Mouse (Mus musculus) CH12.LX (cell line): ENCODE results near the gene Sel1l. TPM values are rescaled to one million over a fixed set of nuclear protein-coding genes. Genes with fewer than 3 reads are reported as not detected.

Experiments
- DNase-seq: peaks from one replicate; pipeline ENCODE4 v3.0.0-alpha.2; 2013; ENCODE audit errors: extremely low read depth
- H3K27ac ChIP-seq: 2 replicates; pipeline ENCODE4 v1.5.1; 2012; ENCODE audit warnings: low read depth, mild to moderate bottlenecking, control low read depth, moderate library complexity; ENCODE audit not compliant: insufficient read depth
- H3K27me3 ChIP-seq: replicated peaks from 2 replicates; pipeline ENCODE3; 2012; ENCODE audit warnings: inconsistent platforms
- H3K36me3 ChIP-seq, 2 experiments: replicated peaks in 1 of 2; 2 replicates each; pipeline versions ENCODE3 to v1.6.1; 2012; ENCODE audit warnings: inconsistent platforms in 1 of 2, low read length in 1 of 2, mild to moderate bottlenecking in 1 of 2, mixed read lengths in 1 of 2, moderate library complexity in 1 of 2; ENCODE audit not compliant: control insufficient read depth in 1 of 2, insufficient read depth in 1 of 2
- H3K4me1 ChIP-seq, 2 experiments: 2 replicates each; pipeline ENCODE4 v1.6.1; 2012; ENCODE audit warnings: inconsistent platforms in 1 of 2, moderate library complexity in 1 of 2; ENCODE audit not compliant: insufficient read depth in 2 of 2, control insufficient read depth in 1 of 2
- H3K4me2 ChIP-seq: 2 replicates; pipeline ENCODE4 v1.6.1; 2012; ENCODE audit warnings: low read depth, mild to moderate bottlenecking, control low read depth; ENCODE audit not compliant: poor library complexity, insufficient read depth, severe bottlenecking
- H3K4me3 ChIP-seq, 3 experiments: fragments of 150-350 bp in 1 of 3; sonication (generic) in 1 of 3; replicated peaks in 1 of 3; 2 replicates each; pipeline versions ENCODE3 to v1.5.1; 2011 to 2012; ENCODE audit warnings: low read depth in 2 of 3, low read length in 2 of 3, mild to moderate bottlenecking in 2 of 3, moderate library complexity in 2 of 3, control low read depth in 1 of 3, improper control_type of control experiment in 1 of 3, inconsistent platforms in 1 of 3, mixed read lengths in 1 of 3; ENCODE audit not compliant: poor library complexity in 1 of 3
- H3K79me2 ChIP-seq: replicated peaks from 2 replicates; pipeline ENCODE4 v1.6.1; 2012; ENCODE audit warnings: mild to moderate bottlenecking, moderate library complexity; ENCODE audit not compliant: control insufficient read depth, poor library complexity, insufficient read depth, severe bottlenecking; ENCODE audit errors: extremely low read depth
- H3K9ac ChIP-seq: 2 replicates; pipeline ENCODE4 v1.6.1; 2012; ENCODE audit warnings: low read depth, mild to moderate bottlenecking, control low read depth, moderate library complexity; ENCODE audit not compliant: insufficient read depth
- H3K9me3 ChIP-seq: replicated peaks from 2 replicates; pipeline ENCODE3; 2012; ENCODE audit warnings: low read length, inconsistent platforms, mixed read lengths
- BHLHE40 ChIP-seq: IDR thresholded peaks from 2 replicates; pipeline ENCODE4 v1.6.1; 2011; ENCODE audit warnings: mild to moderate bottlenecking, low read depth, low read length, improper control_type of control experiment
- CHD1 ChIP-seq: IDR thresholded peaks from 2 replicates; pipeline ENCODE4 v1.6.1; 2012; ENCODE audit warnings: low read depth, low read length, improper control_type of control experiment, inconsistent platforms
- CTCF ChIP-seq, 2 experiments: IDR thresholded peaks in 1 of 2; conservative IDR thresholded peaks in 1 of 2; 2 replicates each; pipeline ENCODE4 v1.5.1; 2011 to 2012; ENCODE audit warnings: low read depth in 2 of 2, low read length in 2 of 2, improper control_type of control experiment in 1 of 2, inconsistent platforms in 1 of 2, mild to moderate bottlenecking in 1 of 2, moderate library complexity in 1 of 2
- EP300 ChIP-seq: IDR thresholded peaks from 2 replicates; pipeline ENCODE4 v1.6.1; 2011; ENCODE audit warnings: low read length, improper control_type of control experiment
- ETS1 ChIP-seq: conservative IDR thresholded peaks from 2 replicates; pipeline ENCODE4 v1.6.1; 2012; ENCODE audit warnings: low read depth, mild to moderate bottlenecking, inconsistent platforms, low read length, improper control_type of control experiment, moderate library complexity
- GABPA ChIP-seq: IDR thresholded peaks from 2 replicates; pipeline ENCODE4 v1.6.1; 2012; ENCODE audit warnings: low read depth, low read length, improper control_type of control experiment, inconsistent platforms; ENCODE audit not compliant: insufficient replicate concordance
- IRF4 ChIP-seq: IDR thresholded peaks from 2 replicates; pipeline ENCODE4 v1.6.1; 2014; ENCODE audit warnings: low read depth, mild to moderate bottlenecking, inconsistent platforms, low read length, improper control_type of control experiment
- JUND ChIP-seq: conservative IDR thresholded peaks from 2 replicates; pipeline ENCODE4 v1.6.1; 2011; ENCODE audit warnings: low read depth, low read length, improper control_type of control experiment
- MAFK ChIP-seq: IDR thresholded peaks from 2 replicates; pipeline ENCODE4 v1.6.1; 2011; ENCODE audit warnings: low read length, improper control_type of control experiment; ENCODE audit not compliant: insufficient replicate concordance
- MAX ChIP-seq: IDR thresholded peaks from 2 replicates; pipeline ENCODE4 v1.6.1; 2011; ENCODE audit warnings: low read length, improper control_type of control experiment
- MAZ ChIP-seq: IDR thresholded peaks from 2 replicates; pipeline ENCODE4 v1.6.1; 2012; ENCODE audit warnings: low read depth, mild to moderate bottlenecking, inconsistent platforms, low read length, improper control_type of control experiment, moderate library complexity
- MEF2A ChIP-seq: IDR thresholded peaks from 2 replicates; pipeline ENCODE4 v1.6.1; 2014; ENCODE audit warnings: low read depth, mild to moderate bottlenecking, inconsistent platforms, low read length, improper control_type of control experiment, borderline replicate concordance
- MYC ChIP-seq: IDR thresholded peaks from 2 replicates; pipeline ENCODE4 v1.6.1; 2011; ENCODE audit warnings: low read depth, mild to moderate bottlenecking, improper control_type of control experiment, low read length
- NELFE ChIP-seq: IDR thresholded peaks from 2 replicates; pipeline ENCODE4 v1.6.1; 2011; ENCODE audit warnings: low read depth, low read length, improper control_type of control experiment
- PAX5 ChIP-seq: IDR thresholded peaks from 2 replicates; pipeline ENCODE4 v1.6.1; 2012; ENCODE audit warnings: low read length, inconsistent platforms, mixed read lengths
- RCOR1 ChIP-seq: conservative IDR thresholded peaks from 2 replicates; pipeline ENCODE4 v1.6.1; 2012; ENCODE audit warnings: low read depth, mild to moderate bottlenecking, inconsistent platforms, low read length, improper control_type of control experiment
- SMC3 ChIP-seq: IDR thresholded peaks from 2 replicates; pipeline ENCODE4 v1.6.1; 2011; ENCODE audit warnings: low read depth, low read length, improper control_type of control experiment
- TBP ChIP-seq: conservative IDR thresholded peaks from 2 replicates; pipeline ENCODE4 v1.6.1; 2011; ENCODE audit warnings: low read depth, low read length, improper control_type of control experiment
- UBTF ChIP-seq: IDR thresholded peaks from 2 replicates; pipeline ENCODE4 v1.6.1; 2012; ENCODE audit warnings: low read depth, mild to moderate bottlenecking, inconsistent platforms, low read length, improper control_type of control experiment, moderate library complexity
- USF1 ChIP-seq: IDR thresholded peaks from 2 replicates; pipeline ENCODE4 v1.6.1; 2014; ENCODE audit warnings: low read depth, mild to moderate bottlenecking, inconsistent platforms, low read length, improper control_type of control experiment
- USF2 ChIP-seq: conservative IDR thresholded peaks from 2 replicates; pipeline ENCODE4 v1.6.1; 2011; ENCODE audit warnings: low read depth, low read length, improper control_type of control experiment
- ZC3H11A ChIP-seq: IDR thresholded peaks from 2 replicates; pipeline ENCODE4 v1.6.1; 2012; ENCODE audit warnings: low read depth, mild to moderate bottlenecking, inconsistent platforms, low read length, improper control_type of control experiment
- ZKSCAN1 ChIP-seq: IDR thresholded peaks from 2 replicates; pipeline ENCODE4 v1.6.1; 2012; ENCODE audit warnings: low read depth, inconsistent platforms, low read length, improper control_type of control experiment, borderline replicate concordance
- dilution Hi-C: fragments of 300-500 bp; cut with MboI; formaldehyde crosslinking; loops from 2 replicates; pipeline ENCODE4 v1.14.3; 2020; ENCODE audit warnings: low sequenced_read_pairs; ENCODE audit not compliant: extremely low pct_unique_long_range_greater_than_20kb, extremely low pct_ligation_motif_present
- in situ Hi-C: fragments of 300-500 bp; cut with MboI; formaldehyde crosslinking; loops from 3 replicates; pipeline ENCODE4 v1.14.3; 2019; ENCODE audit warnings: low sequenced_read_pairs, low pct_ligation_motif_present, low pct_unique_long_range_greater_than_20kb, mixed read lengths
- polyA plus RNA-seq: library from polyadenylated mRNA; unstranded; fragments of >175 nt; gene quantifications from 2 replicates; pipeline ENCODE4 v1.2.1, GENCODE M21; 2012; ENCODE audit warnings: low read depth; ENCODE audit not compliant: insufficient read length
- total RNA-seq, 2 experiments: library from RNA; depleted of rRNA; stranded (reverse); fragments of 300-350 nt in 1 of 2; fragments of >200 nt in 1 of 2; gene quantifications; 2 replicates each; pipeline ENCODE4 v1.2.3; 2012 to 2014

Gene Sel1l
- total and polyA plus RNA-seq, 3 experiments, result 46.6 to 155 (median 84.7) TPM

DNA sequence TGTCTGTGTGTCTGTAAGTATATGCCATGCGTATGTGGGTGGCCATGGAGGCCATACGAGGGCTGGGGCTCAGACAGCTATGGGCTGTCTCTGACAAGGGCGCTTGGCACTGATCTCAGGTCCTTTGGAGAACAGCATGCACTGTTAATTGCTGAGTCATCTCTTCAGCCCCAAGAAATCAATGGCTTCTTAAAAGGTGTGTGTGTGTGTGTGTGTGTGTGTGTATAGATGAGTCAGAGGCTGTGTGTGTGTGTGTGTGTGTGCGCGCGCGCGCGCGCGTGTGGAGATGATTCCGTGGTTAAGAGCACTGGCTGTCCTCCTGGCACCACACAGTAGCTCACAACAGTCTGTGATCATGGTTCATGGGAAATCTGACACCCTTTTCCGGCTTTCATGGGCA is 5.1 kb downstream of the Sel1l start:
- DNase-seq, result no peak
- dilution Hi-C loops, result no loop called here
- TF ChIP-seq UBTF, result no peak
- TF ChIP-seq BHLHE40, result no peak
- peak; percentile 69; the same call in 1 of the 2 replicates for TF ChIP-seq MAFK
- no peak for TF ChIP-seq TBP
- TF ChIP-seq USF1, result no peak
- no peak for TF ChIP-seq MAX
- no peak for TF ChIP-seq RCOR1
- TF ChIP-seq ETS1, result no peak
- no peak for TF ChIP-seq USF2
- TF ChIP-seq, all 38 proteins: peak for 1
- Histone ChIP-seq H3K4me2 (no peak overlapping the region; the same call in 1 of the 2 replicates), H3K27me3 (no peaks in the 10 kb centered on the region), H3K27ac (no peak overlapping the region; the same call in 1 of the 2 replicates), H3K4me1 (peaks cover 4 to 31% of the 10 kb centered on the region in 2 experiments), H3K36me3 (peaks cover 37 to 68% of the 10 kb centered on the region in 2 experiments), H3K9me3 (no peaks in the 10 kb centered on the region), H3K4me3 (no peak overlapping the region), H3K9ac (no peak overlapping the region; the same call in 1 of the 2 replicates), H3K79me2 (peaks cover 55% of the 10 kb centered on the region)
- in situ Hi-C loops, result no loop called here

DNA sequence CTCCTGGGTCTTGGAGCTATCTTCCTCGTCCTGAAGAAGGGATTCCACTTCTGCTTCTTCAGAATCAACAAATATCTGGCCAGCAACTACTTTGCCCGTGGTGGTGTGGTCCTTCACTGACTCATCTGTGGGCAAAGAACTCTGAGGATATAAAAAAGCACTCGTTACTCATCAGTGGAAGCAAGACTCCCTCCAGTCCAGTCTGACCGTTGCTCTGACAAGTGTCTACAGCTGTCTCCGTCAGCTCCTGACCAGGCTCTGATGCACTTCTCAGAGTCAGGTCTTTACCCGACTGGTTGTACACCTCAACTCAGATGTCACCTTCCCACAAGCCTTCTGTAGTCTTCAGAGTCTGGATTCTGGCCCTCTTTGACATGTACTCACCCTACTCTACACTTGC is 7.2 kb downstream of the Sel1l start:
- no peak overlapping the region for H3K27ac ChIP-seq
- H3K79me2 ChIP-seq, result peaks cover 41% of the 10 kb centered on the region
- peaks cover 57 to 90% of the 10 kb centered on the region in 2 experiments for H3K36me3 ChIP-seq
- peaks cover 4 to 24% of the 10 kb centered on the region in 2 experiments for H3K4me1 ChIP-seq
- dilution Hi-C loops (no loop called here), in situ Hi-C loops (no loop called here)
- H3K27me3 ChIP-seq, result no peaks in the 10 kb centered on the region
- no peak overlapping the region for H3K4me3 ChIP-seq
- no peaks in the 10 kb centered on the region for H3K9me3 ChIP-seq
- TF ChIP-seq GABPA (no peak), CHD1 (no peak), MAX (no peak)
- no peak overlapping the region for H3K9ac ChIP-seq
- no peak overlapping the region for H3K4me2 ChIP-seq
- no peak for DNase-seq

DNA sequence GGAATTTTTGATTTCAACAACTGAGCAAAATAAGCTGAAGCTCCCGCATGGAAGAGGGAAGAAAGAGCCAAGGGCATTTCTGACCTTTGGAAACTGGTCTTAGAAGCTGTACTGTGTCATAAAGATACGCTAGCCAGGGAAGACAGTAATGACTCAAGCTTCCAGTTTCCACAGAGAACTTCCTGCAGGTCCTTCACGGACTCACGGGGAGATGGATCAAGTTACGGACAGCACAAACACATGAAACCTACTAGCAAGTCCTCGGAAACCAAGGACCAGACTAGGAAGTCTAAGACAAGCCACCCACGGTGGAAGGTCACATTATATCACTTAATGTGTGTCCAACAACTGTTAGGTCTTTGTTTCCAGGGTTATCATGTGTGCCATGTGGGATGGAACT is 10.7 kb downstream of the Sel1l start:
- Histone ChIP-seq H3K27ac (no peak overlapping the region), H3K27me3 (no peaks in the 10 kb centered on the region), H3K79me2 (peaks cover 15% of the 10 kb centered on the region), H3K9ac (no peak overlapping the region), H3K36me3 (peaks cover 75 to 93% of the 10 kb centered on the region in 2 experiments), H3K9me3 (no peaks in the 10 kb centered on the region), H3K4me1 (peaks cover 2 to 27% of the 10 kb centered on the region in 2 experiments; a peak in 2 of 4 replicates), H3K4me3 (no peak overlapping the region), H3K4me2 (no peak overlapping the region)
- in situ Hi-C loops (no loop called here), dilution Hi-C loops (no loop called here)
- no peak for DNase-seq
- no peak for TF ChIP-seq RCOR1
- no peak for TF ChIP-seq ZC3H11A
- TF ChIP-seq MEF2A, result no peak
- TF ChIP-seq SMC3, result no peak
- no peak for TF ChIP-seq JUND
- TF ChIP-seq CTCF (conservative IDR thresholded peaks at IDR 0.05 in 1 of 2, IDR thresholded peaks at IDR 0.05 in 1 of 2; ENCODE audit: low read depth in 2 of 2, low read length in 2 of 2), result no peak
- no peak for TF ChIP-seq ZKSCAN1
- TF ChIP-seq PAX5, result no peak
- TF ChIP-seq IRF4, result no peak
- TF ChIP-seq EP300, result no peak
- TF ChIP-seq GABPA, result no peak
- TF ChIP-seq NELFE, result no peak
- no peak for TF ChIP-seq MYC
- TF ChIP-seq UBTF, result no peak
- TF ChIP-seq MAZ, result no peak
